Mouse (Mus musculus): ENCODE measurements at regions not wholly inside any gene's neighbourhood (a gene's known extent, or its start where the extent isn't known, plus 50 kb on each side); places are given as distances from the start of the nearest gene placed in this dataset.
A peak's percentile ranks its signal among the peaks of the same experiment; 100 is the strongest.

GRCm38 (mm10) chr1:33271437-33272145 lies 398.0 kb downstream of the Prim2 start:
- ATAC-seq (ENCODE audit: low FRiP score) (peak; percentile 66; the same call in 1 of the 2 replicates), DNase-seq (ENCODE audit: low spot score) (peak; percentile 41)
- Histone ChIP-seq H3K4me1 (ENCODE audit: insufficient read depth, low read length) (0 out of 2 replicates have a peak, but pooled peaks cover 2% of the 10 kb centered on the region), H3K27ac (ENCODE audit: low read depth, low read length) (peak overlapping the region; percentile 47), H3K27me3 (ENCODE audit: insufficient read depth, low read length) (no peaks in the 10 kb centered on the region), H3K9ac (replicated peaks; ENCODE audit: low read length, poor library complexity, severe bottlenecking) (no peak overlapping the region), H3K4me2 (ENCODE audit: low read depth, low read length, poor library complexity, severe bottlenecking) (peak overlapping the region; percentile 32), H3K4me3 (ENCODE audit: low read depth, low read length) (peak overlapping the region; percentile 16; the same call in 1 of the 2 replicates), H3K9me3 (ENCODE audit: low read length) (no peaks in the 10 kb centered on the region), H3K36me3 (ENCODE audit: insufficient read depth, low read length) (no peaks in the 10 kb centered on the region)
- 0 out of 2 replicates have a peak, but pooled peaks have one; percentile 11 for TF ChIP-seq CTCF (IDR thresholded peaks at IDR 0.05)
- WGBS = 40% methylated on average over 12 of the region's 12 CpGs

- peak; percentile 31; the same call in 1 of the 2 replicates for ATAC-seq (ENCODE audit: low FRiP score)
- TF ChIP-seq CTCF (IDR thresholded peaks at IDR 0.05) = no peak
- H3K27ac ChIP-seq (ENCODE audit: low read depth, low read length) = no peak overlapping the region
- H3K4me1 ChIP-seq (ENCODE audit: insufficient read depth, low read length) = 0 out of 2 replicates have a peak, but pooled peaks cover 2% of the 10 kb centered on the region
- H3K9ac ChIP-seq (replicated peaks; ENCODE audit: low read length, poor library complexity, severe bottlenecking) = no peak overlapping the region
- H3K36me3 ChIP-seq (ENCODE audit: insufficient read depth, low read length) = no peaks in the 10 kb centered on the region
- H3K9me3 ChIP-seq (ENCODE audit: low read length) = no peaks in the 10 kb centered on the region
- DNase-seq (ENCODE audit: low spot score) = peak; percentile 22
- no peaks in the 10 kb centered on the region for H3K27me3 ChIP-seq (ENCODE audit: insufficient read depth, low read length)
- H3K4me2 ChIP-seq (ENCODE audit: low read depth, low read length, poor library complexity, severe bottlenecking) = no peak overlapping the region
- WGBS = 58% methylated on average over 4 of the region's 4 CpGs
- no peak overlapping the region for H3K4me3 ChIP-seq (ENCODE audit: low read depth, low read length)
Observed at GRCm38 (mm10) chr1:33269162-33269561, 400.4 kb downstream of the Prim2 start.

- WGBS = 87% methylated on average over 5 of the region's 5 CpGs
- Histone ChIP-seq H3K27ac (ENCODE audit: low read depth, low read length) (no peak overlapping the region), H3K4me2 (ENCODE audit: low read depth, low read length, poor library complexity, severe bottlenecking) (no peak overlapping the region), H3K27me3 (ENCODE audit: insufficient read depth, low read length) (no peaks in the 10 kb centered on the region), H3K9ac (replicated peaks; ENCODE audit: low read length, poor library complexity, severe bottlenecking) (no peak overlapping the region), H3K4me3 (ENCODE audit: low read depth, low read length) (no peak overlapping the region), H3K9me3 (ENCODE audit: low read length) (no peaks in the 10 kb centered on the region), H3K4me1 (ENCODE audit: insufficient read depth, low read length) (no peaks in the 10 kb centered on the region), H3K36me3 (ENCODE audit: insufficient read depth, low read length) (no peaks in the 10 kb centered on the region)
- TF ChIP-seq CTCF (IDR thresholded peaks at IDR 0.05) = no peak
- DNase-seq (ENCODE audit: low spot score) (no peak), ATAC-seq (ENCODE audit: low FRiP score) (no peak)
Observed at GRCm38 (mm10) chr1:33265731-33266415, 403.7 kb downstream of the Prim2 start.

- no peak overlapping the region for H3K4me2 ChIP-seq (ENCODE audit: low read depth, low read length, poor library complexity, severe bottlenecking)
- H3K9me3 ChIP-seq (ENCODE audit: low read length) = no peaks in the 10 kb centered on the region
- no peak overlapping the region for H3K9ac ChIP-seq (replicated peaks; ENCODE audit: low read length, poor library complexity, severe bottlenecking)
- H3K27me3 ChIP-seq (ENCODE audit: insufficient read depth, low read length) = no peaks in the 10 kb centered on the region
- DNase-seq (ENCODE audit: low spot score) (no peak), ATAC-seq (ENCODE audit: low FRiP score) (no peak)
- no peaks in the 10 kb centered on the region for H3K36me3 ChIP-seq (ENCODE audit: insufficient read depth, low read length)
- WGBS = 86% methylated on average over 5 of the region's 5 CpGs
- TF ChIP-seq CTCF (IDR thresholded peaks at IDR 0.05) = no peak
- no peak overlapping the region for H3K4me3 ChIP-seq (ENCODE audit: low read depth, low read length)
- no peaks in the 10 kb centered on the region for H3K4me1 ChIP-seq (ENCODE audit: insufficient read depth, low read length)
- H3K27ac ChIP-seq (ENCODE audit: low read depth, low read length) = no peak overlapping the region
Observed at GRCm38 (mm10) chr1:33249474-33249873, 420.1 kb downstream of the Prim2 start.

- H3K27ac ChIP-seq (ENCODE audit: low read depth, low read length) = no peak overlapping the region
- no peaks in the 10 kb centered on the region for H3K36me3 ChIP-seq (ENCODE audit: insufficient read depth, low read length)
- no peak overlapping the region for H3K4me2 ChIP-seq (ENCODE audit: low read depth, low read length, poor library complexity, severe bottlenecking)
- ATAC-seq (ENCODE audit: low FRiP score) = no peak
- H3K27me3 ChIP-seq (ENCODE audit: insufficient read depth, low read length) = no peaks in the 10 kb centered on the region
- no peak for DNase-seq (ENCODE audit: low spot score)
- H3K4me1 ChIP-seq (ENCODE audit: insufficient read depth, low read length) = no peaks in the 10 kb centered on the region
- TF ChIP-seq CTCF (IDR thresholded peaks at IDR 0.05) = no peak
- 86% methylated on average over 6 of the region's 6 CpGs for WGBS
- no peaks in the 10 kb centered on the region for H3K9me3 ChIP-seq (ENCODE audit: low read length)
- no peak overlapping the region for H3K9ac ChIP-seq (replicated peaks; ENCODE audit: low read length, poor library complexity, severe bottlenecking)
- no peak overlapping the region for H3K4me3 ChIP-seq (ENCODE audit: low read depth, low read length)
Observed at GRCm38 (mm10) chr1:33247076-33247475, 422.5 kb downstream of the Prim2 start.

GRCm38 (mm10) chr1:33245186-33245585 lies 424.4 kb downstream of the Prim2 start:
- H3K4me1 ChIP-seq (ENCODE audit: insufficient read depth, low read length) = no peaks in the 10 kb centered on the region
- H3K9me3 ChIP-seq (ENCODE audit: low read length) = no peaks in the 10 kb centered on the region
- DNase-seq (ENCODE audit: low spot score) = no peak
- H3K36me3 ChIP-seq (ENCODE audit: insufficient read depth, low read length) = no peaks in the 10 kb centered on the region
- no peak overlapping the region for H3K4me2 ChIP-seq (ENCODE audit: low read depth, low read length, poor library complexity, severe bottlenecking)
- H3K27me3 ChIP-seq (ENCODE audit: insufficient read depth, low read length) = no peaks in the 10 kb centered on the region
- H3K4me3 ChIP-seq (ENCODE audit: low read depth, low read length) = no peak overlapping the region
- 88% methylated on average over 4 of the region's 4 CpGs for WGBS
- H3K27ac ChIP-seq (ENCODE audit: low read depth, low read length) = no peak overlapping the region
- no peak for TF ChIP-seq CTCF (IDR thresholded peaks at IDR 0.05)
- no peak overlapping the region for H3K9ac ChIP-seq (replicated peaks; ENCODE audit: low read length, poor library complexity, severe bottlenecking)
- ATAC-seq (ENCODE audit: low FRiP score) = no peak

Data from midbrain, postnatal 0 days (tissue).